Comparison of ENCODE assay signal across 8 mouse cellular contexts in the genomic region with DNA sequence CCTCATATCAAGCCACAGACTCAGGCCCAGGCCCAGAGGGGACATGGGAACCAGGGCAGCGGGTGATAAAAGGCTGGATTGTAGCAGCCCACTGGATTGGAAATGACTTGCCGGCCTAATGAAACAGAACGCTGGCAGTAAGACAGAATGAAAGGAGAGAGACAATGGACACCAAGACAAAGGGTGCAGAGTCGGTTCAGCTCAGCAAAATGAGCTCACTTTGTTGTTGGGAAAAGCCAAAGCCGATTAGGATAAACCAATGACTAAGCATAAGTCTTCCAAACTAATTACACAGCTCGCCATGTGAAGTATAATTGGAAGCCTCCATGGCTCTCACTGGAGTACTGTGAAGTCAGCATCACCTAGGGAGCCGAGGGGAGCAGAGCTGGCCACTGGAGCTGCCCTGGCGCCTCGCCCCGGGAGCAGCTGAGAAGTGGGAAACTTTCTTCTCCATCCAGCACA.
DNase-seq lines count a peak whose midpoint lies in the region; ATAC-seq and TF ChIP-seq lines count a peak whose summit lies in the region.

No protein-coding gene starts in this region.

- H3K9ac ChIP-seq in embryonic facial prominence, embryonic 15.5 days: no peak overlapping the region
- H3K9ac ChIP-seq in hindbrain, embryonic 11.5 days (ENCODE audit: low read depth, low read length): peak overlapping the region; percentile 52; the same call in 1 of the 2 replicates
- H3K9ac ChIP-seq in midbrain, postnatal 0 days (replicated peaks; ENCODE audit: low read length, poor library complexity, severe bottlenecking): no peak overlapping the region

- H3K9me3 ChIP-seq in embryonic facial prominence, embryonic 15.5 days (replicated peaks): no peaks in the 10 kb centered on the region
- no peaks in the 10 kb centered on the region for H3K9me3 ChIP-seq in hindbrain, embryonic 11.5 days (ENCODE audit: control insufficient read depth, low read length)
- H3K9me3 ChIP-seq in midbrain, postnatal 0 days (ENCODE audit: low read length): no peaks in the 10 kb centered on the region

- H3K4me1 ChIP-seq in embryonic facial prominence, embryonic 15.5 days: peaks cover 84% of the 10 kb centered on the region
- H3K4me1 ChIP-seq in hindbrain, embryonic 11.5 days (replicated peaks; ENCODE audit: control insufficient read depth, insufficient read depth, low read length): peaks cover 64% of the 10 kb centered on the region
- H3K4me1 ChIP-seq in midbrain, postnatal 0 days (ENCODE audit: insufficient read depth, low read length): peaks cover 44% of the 10 kb centered on the region

- DNase-seq in left cerebral cortex, adult 2 months (ENCODE audit: extremely low spot score in 1 of 2, low spot score in 2 of 2): peak; percentile 22 to 41
- DNase-seq in left cerebral cortex, adult 11 months (ENCODE audit: low spot score): no peak
- peak; percentile 80 for DNase-seq in hindbrain, embryonic 11.5 days (ENCODE audit: low spot score)
- peak; percentile 85 for DNase-seq in midbrain, postnatal 0 days (ENCODE audit: low spot score)
- no peak for DNase-seq in urinary bladder, adult 2 months (ENCODE audit: low spot score)
- no peak for DNase-seq in lung, postnatal 36 days
- no peak for DNase-seq in ovary, adult 18-20 months (ENCODE audit: low spot score)

- peaks cover 5% of the 10 kb centered on the region; the same call in 1 of the 2 replicates for H3K36me3 ChIP-seq in embryonic facial prominence, embryonic 15.5 days
- H3K36me3 ChIP-seq in hindbrain, embryonic 11.5 days (ENCODE audit: control insufficient read depth, insufficient read depth, low read length): no peaks in the 10 kb centered on the region
- peaks cover 4% of the 10 kb centered on the region; the same call in 1 of the 2 replicates for H3K36me3 ChIP-seq in midbrain, postnatal 0 days (ENCODE audit: insufficient read depth, low read length)

- H3K4me2 ChIP-seq in embryonic facial prominence, embryonic 15.5 days (replicated peaks): no peak overlapping the region
- peak overlapping the region; percentile 35 for H3K4me2 ChIP-seq in hindbrain, embryonic 11.5 days (replicated peaks; ENCODE audit: low read depth, low read length)
- H3K4me2 ChIP-seq in midbrain, postnatal 0 days (ENCODE audit: low read depth, low read length, poor library complexity, severe bottlenecking): no peak overlapping the region

- WGBS in embryonic facial prominence, embryonic 15.5 days: 27% methylated on average over 10 of the region's 10 CpGs
- 11% methylated on average over 10 of the region's 10 CpGs for WGBS in hindbrain, embryonic 11.5 days
- WGBS in midbrain, postnatal 0 days: 9% methylated on average over 10 of the region's 10 CpGs

- intact Hi-C loops in left cerebral cortex, adult 2 months (cut with DNase I): loop anchor here (5.0 kb wide), 1 partner anchor 37 kb away; no protein-coding TSS in a partner anchor

- no peak; the same call in 1 of the 2 replicates for ATAC-seq in embryonic facial prominence, embryonic 15.5 days (ENCODE audit: insufficient number of reproducible peaks, low FRiP score, low TSS enrichment, low read depth)
- ATAC-seq in hindbrain, embryonic 11.5 days (ENCODE audit: low FRiP score): peak; percentile 65
- peak; percentile 47 for ATAC-seq in midbrain, postnatal 0 days (ENCODE audit: low FRiP score)

- H3K27me3 ChIP-seq in embryonic facial prominence, embryonic 15.5 days: no peaks in the 10 kb centered on the region
- H3K27me3 ChIP-seq in hindbrain, embryonic 11.5 days (ENCODE audit: control insufficient read depth, insufficient read depth, low read length): no peaks in the 10 kb centered on the region
- no peaks in the 10 kb centered on the region for H3K27me3 ChIP-seq in midbrain, postnatal 0 days (ENCODE audit: insufficient read depth, low read length)

- peak overlapping the region; percentile 60 for H3K27ac ChIP-seq in left cerebral cortex, adult 2 months
- peak overlapping the region; percentile 82 for H3K27ac ChIP-seq in embryonic facial prominence, embryonic 15.5 days (replicated peaks)
- peak overlapping the region; percentile 96 for H3K27ac ChIP-seq in hindbrain, embryonic 11.5 days (ENCODE audit: low read depth, low read length)
- peak overlapping the region; percentile 76 for H3K27ac ChIP-seq in midbrain, postnatal 0 days (ENCODE audit: low read depth, low read length)

- no peak overlapping the region for H3K4me3 ChIP-seq in left cerebral cortex, adult 2 months
- no peak overlapping the region for H3K4me3 ChIP-seq in embryonic facial prominence, embryonic 15.5 days (replicated peaks)
- peak overlapping the region; percentile 18 for H3K4me3 ChIP-seq in hindbrain, embryonic 11.5 days (ENCODE audit: low read depth, low read length)
- H3K4me3 ChIP-seq in midbrain, postnatal 0 days (ENCODE audit: low read depth, low read length): no peak overlapping the region

- no peak for TF ChIP-seq CTCF in left cerebral cortex, adult 2 months (IDR thresholded peaks at IDR 0.05)
- TF ChIP-seq CTCF in midbrain, postnatal 0 days (IDR thresholded peaks at IDR 0.05): no peak

Comparison
In these comparisons a context has a peak if more than half of its experiments do, and no peak if none do; other contexts are left out.
1. DNase-seq: peak in left cerebral cortex, adult 2 months (2 of 2), hindbrain, embryonic 11.5 days (single experiment) and midbrain, postnatal 0 days (single experiment); none in left cerebral cortex, adult 11 months (single experiment), urinary bladder, adult 2 months (single experiment), lung, postnatal 36 days (single experiment) and ovary, adult 18-20 months (single experiment).
2. Peak in every context shown above with its lines, with median percentiles within 50 percentile points of each other: H3K27ac ChIP-seq.